Mouse (Mus musculus) liver, adult 2 months (tissue): ENCODE data around the gene Galnt10. TPM values are rescaled to one million over a fixed set of nuclear protein-coding genes. Genes with fewer than 3 reads are reported as not detected.

Experiments
- DNase-seq: peaks from one replicate; pipeline ENCODE4 v3.0.0-alpha.2; 2011; ENCODE audit warnings: low read depth, low spot score; ENCODE audit errors: extremely low read depth
- H3K27ac ChIP-seq: fragments of 200-500 bp; replicated peaks from 2 replicates; pipeline ENCODE4 v1.5.1; 2012; ENCODE audit warnings: low read depth, mild to moderate bottlenecking, control low read depth, inconsistent platforms, low read length; ENCODE audit not compliant: insufficient read depth
- H3K27me3 ChIP-seq: fragments of 200-500 bp; 2 replicates; pipeline ENCODE4 v1.6.1; 2012; ENCODE audit warnings: mild to moderate bottlenecking, moderate library complexity, low read length, inconsistent platforms; ENCODE audit not compliant: control insufficient read depth, insufficient read depth
- H3K36me3 ChIP-seq: fragments of 200-500 bp; 2 replicates; pipeline ENCODE4 v1.6.1; 2012; ENCODE audit warnings: low read length, inconsistent platforms; ENCODE audit not compliant: control insufficient read depth, insufficient read depth
- H3K4me1 ChIP-seq: fragments of 200-500 bp; 2 replicates; pipeline ENCODE4 v1.6.1; 2011; ENCODE audit warnings: low read length; ENCODE audit not compliant: control insufficient read depth, insufficient read depth
- H3K4me3 ChIP-seq: fragments of 200-500 bp; 2 replicates; pipeline ENCODE4 v1.5.1; 2011; ENCODE audit warnings: low read depth, mild to moderate bottlenecking, control low read depth, low read length, moderate library complexity; ENCODE audit not compliant: insufficient read depth
- H3K79me2 ChIP-seq: fragments of 200-500 bp; 2 replicates; pipeline ENCODE4 v1.6.1; 2012; ENCODE audit warnings: inconsistent platforms, mild to moderate bottlenecking, low read length, moderate library complexity; ENCODE audit not compliant: control insufficient read depth, insufficient read depth
- H3K9ac ChIP-seq: fragments of 200-500 bp; 2 replicates; pipeline ENCODE4 v1.6.1; 2012; ENCODE audit warnings: low read depth, mild to moderate bottlenecking, control low read depth, inconsistent platforms, low read length
- CTCF ChIP-seq: fragments of 200-500 bp; IDR thresholded peaks from 2 replicates; pipeline ENCODE4 v1.5.1; 2011; ENCODE audit warnings: low read depth, low read length, control low read depth
- POLR2A ChIP-seq: fragments of 200-500 bp; IDR thresholded peaks from 2 replicates; pipeline ENCODE4 v1.6.1; 2011; ENCODE audit warnings: low read length, control low read depth; ENCODE audit not compliant: insufficient read depth; ENCODE audit errors: extremely low read depth
- WGBS: fragments of 180-500 bp; shearing (Covaris S2); methylation state at CpG from one replicate; pipeline ENCODE4 v1.1.7; 2018; 5-methylcytosine and 5-hydroxymethylcytosine counted together
- polyA plus RNA-seq: library from polyadenylated mRNA; depleted of rRNA; stranded (reverse); fragments of >200 nt; gene quantifications from 2 replicates; pipeline ENCODE4 v1.2.3, GENCODE M21; 2012
- total RNA-seq: library from RNA; depleted of rRNA; stranded (reverse); fragments of >200 nt; gene quantifications from 2 replicates; pipeline ENCODE4 v1.2.3, GENCODE M21; 2014

Gene Galnt10
- total and polyA plus RNA-seq, 2 experiments: 2.5 to 3.9 TPM

DNA sequence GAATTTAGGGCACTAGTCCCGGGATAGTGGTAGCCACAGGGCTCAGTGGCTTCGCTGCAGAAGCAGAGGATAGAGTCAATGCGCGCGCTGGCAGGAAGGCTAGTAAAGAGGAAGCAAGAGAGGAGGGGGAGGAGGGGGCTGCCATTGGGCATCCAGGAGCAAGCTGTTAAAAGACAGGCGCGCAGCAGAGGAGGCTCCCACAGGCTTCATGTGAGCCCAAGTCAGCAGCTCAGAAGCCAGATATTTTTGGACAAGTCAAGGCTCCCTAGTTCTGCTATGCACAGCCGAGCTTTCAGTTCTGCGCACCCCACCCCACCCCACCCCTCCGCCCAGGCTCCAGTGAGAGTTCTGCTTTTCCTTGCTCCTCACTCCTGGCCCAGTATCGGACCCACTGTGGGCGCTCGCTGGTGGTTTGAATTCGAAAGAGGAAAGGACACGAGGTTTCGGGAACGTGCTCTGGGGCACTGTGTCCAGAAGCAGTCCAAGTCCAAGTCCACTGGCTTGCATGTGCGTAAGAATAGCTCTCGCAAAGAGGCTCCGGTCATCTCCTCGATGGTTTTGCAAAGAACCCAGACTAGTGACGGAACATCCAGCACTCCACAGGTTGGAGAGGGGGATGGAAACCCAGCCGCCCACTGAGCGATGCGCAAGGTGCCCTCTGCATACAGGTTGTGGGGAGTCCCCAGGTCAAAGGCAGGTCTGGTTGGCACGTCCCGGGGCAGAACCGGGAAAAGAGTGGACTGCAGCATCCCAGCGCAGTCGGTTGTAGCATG, 811 bp upstream of the Galnt10 start:
- WGBS: under 1% methylated on average over 30 of the region's 30 CpGs
- no peaks in the 10 kb centered on the region for H3K36me3 ChIP-seq
- TF ChIP-seq POLR2A (no peak), CTCF (no peak)
- peak overlapping the region; percentile 80 for H3K9ac ChIP-seq
- peak overlapping the region; percentile 76 for H3K4me3 ChIP-seq
- H3K27me3 ChIP-seq: no peaks in the 10 kb centered on the region
- H3K27ac ChIP-seq: peak overlapping the region; percentile 49
- H3K79me2 ChIP-seq: 0 out of 2 replicates have a peak, but pooled peaks cover 3% of the 10 kb centered on the region
- peak; percentile 72 for DNase-seq
- H3K4me1 ChIP-seq: peaks cover 3% of the 10 kb centered on the region

DNA sequence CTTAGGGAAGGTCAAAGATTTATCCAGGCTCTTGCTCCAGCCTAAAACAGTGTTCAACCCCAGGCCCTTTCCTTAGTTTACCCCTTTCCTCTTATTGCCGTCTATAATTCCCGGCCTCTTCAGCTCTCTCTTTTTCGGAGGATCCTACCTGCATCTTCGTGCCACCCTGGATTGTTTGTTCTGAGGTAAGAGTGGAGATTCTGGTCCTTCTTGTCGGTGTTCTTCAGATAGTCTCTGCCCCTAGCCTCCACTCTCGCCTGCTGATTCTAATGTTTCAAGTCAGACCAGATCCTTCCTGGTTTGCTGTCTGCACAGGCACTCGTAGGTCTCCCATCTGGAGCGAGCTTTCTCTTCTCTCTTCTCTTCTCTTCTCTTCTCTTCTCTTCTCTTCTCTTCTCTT, 605 bp downstream of the Galnt10 start:
- H3K4me3 ChIP-seq: peak overlapping the region; percentile 76
- H3K9ac ChIP-seq: peak overlapping the region; percentile 92
- no peaks in the 10 kb centered on the region for H3K36me3 ChIP-seq
- no peak overlapping the region for H3K27ac ChIP-seq
- 51% methylated on average over 8 of the region's 8 CpGs for WGBS
- no peaks in the 10 kb centered on the region for H3K27me3 ChIP-seq
- H3K79me2 ChIP-seq: peaks cover 3% of the 10 kb centered on the region; the same call in 1 of the 2 replicates
- TF ChIP-seq CTCF (no peak), POLR2A (no peak)
- DNase-seq: no peak
- peaks cover 3% of the 10 kb centered on the region for H3K4me1 ChIP-seq

DNA sequence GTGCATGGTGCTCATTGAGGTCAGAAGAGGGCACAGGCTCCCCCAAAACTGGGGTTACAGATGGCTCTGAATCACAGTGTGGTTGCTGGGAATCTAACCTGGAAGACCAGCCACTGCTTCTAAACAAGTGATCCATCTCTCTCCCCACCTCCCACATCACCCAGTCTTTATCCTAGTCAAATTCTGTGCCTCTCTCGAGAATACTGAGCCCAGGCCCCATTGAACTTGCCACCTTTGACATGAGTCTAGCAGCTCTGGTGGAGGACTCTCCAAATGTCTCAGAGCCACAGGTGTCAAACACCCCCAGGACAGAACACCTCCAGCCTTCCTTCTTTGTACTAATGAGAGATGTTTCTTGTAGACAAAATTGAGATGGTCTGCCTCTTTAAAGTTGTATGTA, 1.2 kb downstream of the Galnt10 start:
- WGBS: 42% methylated on average over 1 of the region's 1 CpGs
- TF ChIP-seq POLR2A (no peak), CTCF (no peak)
- no peaks in the 10 kb centered on the region for H3K36me3 ChIP-seq
- no peaks in the 10 kb centered on the region for H3K27me3 ChIP-seq
- no peak overlapping the region for H3K9ac ChIP-seq
- peaks cover 3% of the 10 kb centered on the region; the same call in 1 of the 2 replicates for H3K79me2 ChIP-seq
- H3K27ac ChIP-seq: no peak overlapping the region
- H3K4me1 ChIP-seq: peaks cover 3% of the 10 kb centered on the region
- no peak overlapping the region for H3K4me3 ChIP-seq
- no peak for DNase-seq

DNA sequence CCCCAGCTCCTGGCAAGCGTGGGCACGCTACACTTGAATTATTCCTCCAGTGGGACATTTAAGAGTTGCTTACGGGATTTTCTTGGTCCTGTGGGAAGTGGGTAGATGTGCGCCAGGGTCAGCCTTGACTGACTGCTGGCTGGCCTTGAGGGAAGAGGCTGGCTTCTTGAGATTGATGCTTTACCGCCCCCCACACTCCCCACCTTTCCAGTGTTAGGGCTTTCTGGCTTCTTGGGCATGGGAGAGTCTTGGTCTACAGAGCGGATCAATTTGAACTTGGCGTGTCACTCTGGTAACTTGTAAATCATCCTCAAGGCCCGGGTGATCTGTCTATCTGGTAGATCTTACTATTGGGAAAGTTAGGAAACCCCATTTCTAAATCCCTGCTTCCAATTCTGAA, 1.7 kb downstream of the Galnt10 start:
- Histone ChIP-seq H3K4me3 (no peak overlapping the region), H3K27me3 (no peaks in the 10 kb centered on the region), H3K79me2 (peaks cover 3% of the 10 kb centered on the region; the same call in 1 of the 2 replicates), H3K27ac (no peak overlapping the region), H3K36me3 (no peaks in the 10 kb centered on the region), H3K9ac (no peak overlapping the region), H3K4me1 (peaks cover 3% of the 10 kb centered on the region)
- WGBS: 85% methylated on average over 8 of the region's 8 CpGs
- DNase-seq: no peak
- TF ChIP-seq CTCF (no peak), POLR2A (no peak)

DNA sequence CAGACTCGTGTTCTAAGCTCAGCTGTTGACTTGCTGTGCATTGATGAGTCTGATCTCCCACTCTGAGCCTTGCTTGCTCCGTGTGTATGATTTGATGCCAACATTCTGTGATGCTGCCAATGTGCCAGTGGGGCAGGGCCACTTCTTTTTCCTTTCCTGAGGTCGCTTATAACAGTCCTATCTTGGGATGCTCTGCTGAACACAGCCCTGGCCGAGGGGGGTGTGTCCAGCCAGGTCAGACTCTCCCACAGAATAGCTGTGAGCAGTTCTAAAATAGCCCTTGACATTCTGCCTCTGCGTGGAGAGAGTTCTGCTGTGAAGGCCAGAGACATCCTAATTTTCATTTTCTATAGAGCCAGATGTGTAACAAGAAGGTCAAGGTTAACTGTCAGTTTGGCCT, 2.2 kb downstream of the Galnt10 start:
- WGBS: 75% methylated on average over 5 of the region's 5 CpGs
- Histone ChIP-seq H3K27me3 (no peaks in the 10 kb centered on the region), H3K4me1 (peaks cover 3% of the 10 kb centered on the region), H3K27ac (no peak overlapping the region), H3K79me2 (peaks cover 3% of the 10 kb centered on the region; the same call in 1 of the 2 replicates), H3K36me3 (no peaks in the 10 kb centered on the region), H3K9ac (no peak overlapping the region), H3K4me3 (no peak overlapping the region)
- TF ChIP-seq CTCF (no peak), POLR2A (no peak)
- DNase-seq: no peak
